Mouse (Mus musculus): ENCODE data around the gene Pkd1l2. TPM values are rescaled to one million over a fixed set of nuclear protein-coding genes. Genes with fewer than 3 reads are reported as not detected.
A peak's percentile ranks its signal among the peaks of the same experiment; 100 is the strongest.

Gene Pkd1l2
- polyA plus RNA-seq, 1 experiment: 0.09 TPM

- Histone ChIP-seq H3K4me3 (ENCODE audit: extremely low read depth, insufficient read depth, insufficient read length) (no peak overlapping the region), H3K27ac (ENCODE audit: insufficient read depth, low read length) (no peak overlapping the region), H3K27me3 (ENCODE audit: control insufficient read depth, insufficient read depth, low read length) (no peaks in the 10 kb centered on the region), H3K36me3 (ENCODE audit: control insufficient read depth, insufficient read depth, low read length) (no peaks in the 10 kb centered on the region), H3K4me1 (ENCODE audit: control insufficient read depth, insufficient read depth, insufficient read length) (peaks cover 6% of the 10 kb centered on the region; the same call in 1 of the 2 replicates)
- TF ChIP-seq CTCF (IDR thresholded peaks at IDR 0.05; ENCODE audit: extremely low read depth, insufficient read depth, insufficient read length, insufficient replicate concordance): no peak
- 86% methylated on average over 7 of the region's 7 CpGs for WGBS
- no peak for DNase-seq (ENCODE audit: low read depth in 1 of 2, low spot score in 2 of 2)
These were observed 34.3 kb upstream of the Pkd1l2 start for GRCm38 (mm10) chr8:117116534-117116933.

GRCm38 (mm10) chr8:117115676-117116446 is 33.6 kb upstream of the Pkd1l2 start:
- no peaks in the 10 kb centered on the region for H3K4me1 ChIP-seq (ENCODE audit: control insufficient read depth, insufficient read depth, insufficient read length)
- H3K4me3 ChIP-seq (ENCODE audit: extremely low read depth, insufficient read depth, insufficient read length): no peak overlapping the region
- no peaks in the 10 kb centered on the region for H3K27me3 ChIP-seq (ENCODE audit: control insufficient read depth, insufficient read depth, low read length)
- WGBS: 28% methylated on average over 13 of the region's 13 CpGs
- no peaks in the 10 kb centered on the region for H3K36me3 ChIP-seq (ENCODE audit: control insufficient read depth, insufficient read depth, low read length)
- H3K27ac ChIP-seq (ENCODE audit: insufficient read depth, low read length): no peak overlapping the region
- TF ChIP-seq POLR2A (IDR thresholded peaks at IDR 0.05; ENCODE audit: low read depth, low read length) (no peak), CTCF (IDR thresholded peaks at IDR 0.05; ENCODE audit: extremely low read depth, insufficient read depth, insufficient read length, insufficient replicate concordance) (no peak)
- no peak for DNase-seq (ENCODE audit: low read depth in 1 of 2, low spot score in 2 of 2)

GRCm38 (mm10) chr8:117115094-117115493 is 32.8 kb upstream of the Pkd1l2 start:
- Histone ChIP-seq H3K27ac (ENCODE audit: insufficient read depth, low read length) (no peak overlapping the region), H3K4me1 (ENCODE audit: control insufficient read depth, insufficient read depth, insufficient read length) (no peaks in the 10 kb centered on the region), H3K36me3 (ENCODE audit: control insufficient read depth, insufficient read depth, low read length) (no peaks in the 10 kb centered on the region), H3K4me3 (ENCODE audit: extremely low read depth, insufficient read depth, insufficient read length) (no peak overlapping the region), H3K27me3 (ENCODE audit: control insufficient read depth, insufficient read depth, low read length) (no peaks in the 10 kb centered on the region)
- no peak for TF ChIP-seq POLR2A (IDR thresholded peaks at IDR 0.05; ENCODE audit: low read depth, low read length)
- no peak for TF ChIP-seq CTCF (IDR thresholded peaks at IDR 0.05; ENCODE audit: extremely low read depth, insufficient read depth, insufficient read length, insufficient replicate concordance)
- 59% methylated on average over 6 of the region's 6 CpGs for WGBS
- DNase-seq (ENCODE audit: low read depth in 1 of 2, low spot score in 2 of 2): no peak

- H3K4me3 ChIP-seq (ENCODE audit: extremely low read depth, insufficient read depth, insufficient read length): no peak overlapping the region
- H3K27ac ChIP-seq (ENCODE audit: insufficient read depth, low read length): no peak overlapping the region
These were observed 30.0 kb upstream of the Pkd1l2 start for GRCm38 (mm10) chr8:117112261-117112660.

GRCm38 (mm10) chr8:117111641-117112040 is 29.4 kb upstream of the Pkd1l2 start:
- TF ChIP-seq POLR2A (IDR thresholded peaks at IDR 0.05; ENCODE audit: low read depth, low read length): no peak
- no peak for TF ChIP-seq CTCF (IDR thresholded peaks at IDR 0.05; ENCODE audit: extremely low read depth, insufficient read depth, insufficient read length, insufficient replicate concordance)
- DNase-seq (ENCODE audit: low read depth in 1 of 2, low spot score in 2 of 2): no peak
- no peaks in the 10 kb centered on the region for H3K36me3 ChIP-seq (ENCODE audit: control insufficient read depth, insufficient read depth, low read length)
- no peaks in the 10 kb centered on the region for H3K4me1 ChIP-seq (ENCODE audit: control insufficient read depth, insufficient read depth, insufficient read length)
- 85% methylated on average over 3 of the region's 3 CpGs for WGBS
- H3K27me3 ChIP-seq (ENCODE audit: control insufficient read depth, insufficient read depth, low read length): no peaks in the 10 kb centered on the region
- no peak overlapping the region for H3K27ac ChIP-seq (ENCODE audit: insufficient read depth, low read length)
- no peak overlapping the region for H3K4me3 ChIP-seq (ENCODE audit: extremely low read depth, insufficient read depth, insufficient read length)

More at GRCm38 (mm10) chr8:117112261-117112660, 30.0 kb upstream of the Pkd1l2 start:
- H3K4me1 ChIP-seq (ENCODE audit: control insufficient read depth, insufficient read depth, insufficient read length): no peaks in the 10 kb centered on the region
- WGBS: 44% methylated on average over 8 of the region's 8 CpGs
- no peak for DNase-seq (ENCODE audit: low read depth in 1 of 2, low spot score in 2 of 2)
- no peaks in the 10 kb centered on the region for H3K36me3 ChIP-seq (ENCODE audit: control insufficient read depth, insufficient read depth, low read length)
- TF ChIP-seq CTCF (IDR thresholded peaks at IDR 0.05; ENCODE audit: extremely low read depth, insufficient read depth, insufficient read length, insufficient replicate concordance): no peak
- no peaks in the 10 kb centered on the region for H3K27me3 ChIP-seq (ENCODE audit: control insufficient read depth, insufficient read depth, low read length)

- no peak for TF ChIP-seq POLR2A (IDR thresholded peaks at IDR 0.05; ENCODE audit: low read depth, low read length)
- no peak for TF ChIP-seq CTCF (IDR thresholded peaks at IDR 0.05; ENCODE audit: extremely low read depth, insufficient read depth, insufficient read length, insufficient replicate concordance)
- 56% methylated on average over 16 of the region's 16 CpGs for WGBS
- Histone ChIP-seq H3K4me3 (ENCODE audit: extremely low read depth, insufficient read depth, insufficient read length) (no peak overlapping the region), H3K4me1 (ENCODE audit: control insufficient read depth, insufficient read depth, insufficient read length) (no peaks in the 10 kb centered on the region), H3K27ac (ENCODE audit: insufficient read depth, low read length) (no peak overlapping the region), H3K36me3 (ENCODE audit: control insufficient read depth, insufficient read depth, low read length) (no peaks in the 10 kb centered on the region), H3K27me3 (ENCODE audit: control insufficient read depth, insufficient read depth, low read length) (no peaks in the 10 kb centered on the region)
- DNase-seq (ENCODE audit: low read depth in 1 of 2, low spot score in 2 of 2): peak in 1 of 2 experiments; percentile 40
These were observed 27.6 kb upstream of the Pkd1l2 start for GRCm38 (mm10) chr8:117109801-117110390.

Data from spleen, adult 2 months (tissue).